Mouse (Mus musculus) frontal cortex, postnatal 14 days (tissue): ENCODE results near the gene Htr7.

Experiments used
- DNase-seq, 2 experiments: peaks; one replicate each; pipeline ENCODE4 v3.0.0; 2022; ENCODE audit warnings: low spot score in 2 of 2

Htr7 gene

DNA sequence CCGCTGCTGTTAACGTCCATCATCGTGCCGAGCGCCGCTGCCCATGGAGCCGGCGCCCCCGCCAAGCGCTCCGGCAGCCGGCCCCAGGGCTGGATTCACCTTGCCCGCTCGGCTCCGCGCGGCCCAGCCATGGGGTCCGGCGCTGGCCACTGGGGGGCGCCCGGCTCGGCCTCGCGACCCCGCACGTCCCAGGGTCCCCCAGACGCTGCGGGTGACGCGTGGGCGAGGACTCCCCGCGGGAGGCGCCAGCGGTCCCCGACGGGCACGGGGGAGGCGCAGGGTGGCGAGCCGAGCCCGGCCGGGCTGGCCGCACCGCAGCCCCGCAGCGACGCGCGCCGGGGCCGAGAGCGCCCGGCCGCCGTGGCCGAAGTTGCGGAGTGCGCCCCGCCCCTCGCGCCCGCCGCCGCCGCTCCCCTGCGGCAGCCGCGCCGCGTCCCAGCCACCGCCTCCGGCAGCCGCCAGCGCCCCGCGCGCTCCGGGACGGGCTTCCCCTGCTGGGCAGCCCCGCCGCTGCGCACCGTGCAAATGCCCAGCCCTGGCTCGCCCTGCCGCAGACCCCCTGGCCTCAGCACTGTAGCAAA, at the start of gene Htr7:
Gene Htr7 (minus strand): TSS at position 277 of the 581 bp plus-strand sequence.
- peak in 1 of 2 experiments; percentile 29 for DNase-seq

DNA sequence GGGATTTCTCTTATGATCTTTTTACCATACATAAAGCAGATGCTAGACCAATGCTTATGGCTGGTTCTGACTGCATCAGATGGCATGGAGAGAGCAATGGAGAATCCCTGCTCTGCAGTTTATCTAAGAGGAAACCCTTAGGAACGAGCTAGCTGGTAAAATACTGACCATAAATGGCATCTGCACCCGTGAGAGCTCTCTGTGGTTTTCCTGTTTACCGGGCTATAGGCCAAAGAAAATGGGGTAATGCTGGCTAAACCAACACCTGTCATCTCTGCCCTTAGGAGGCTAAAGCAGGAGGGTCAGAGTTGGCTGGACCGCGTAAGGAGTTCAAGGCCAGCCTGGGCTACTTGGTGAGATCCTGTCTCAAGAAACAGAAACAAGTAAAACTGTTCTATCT, 46.6 kb upstream of the Htr7 start:
- DNase-seq, result no peak

DNA sequence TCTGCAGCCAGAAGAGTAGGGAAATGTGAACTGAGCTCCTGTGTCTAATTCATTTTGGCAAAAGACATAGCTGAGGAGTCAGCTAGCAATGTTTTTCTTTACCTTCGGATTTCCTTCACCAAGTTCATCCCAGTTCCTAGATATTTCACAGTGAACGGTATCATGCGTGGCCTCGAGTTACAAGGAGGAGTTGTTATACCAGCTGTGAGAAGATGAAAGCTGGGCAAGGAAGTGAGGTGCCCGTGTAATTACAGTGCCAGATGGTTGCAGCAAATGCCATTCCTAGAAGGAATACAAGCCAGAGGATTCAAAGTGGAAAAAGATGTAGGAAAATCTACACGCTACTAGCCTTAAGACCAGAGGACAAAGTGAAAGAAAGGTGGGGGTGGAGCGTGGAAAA, 41.6 kb upstream of the Htr7 start:
- no peak for DNase-seq

DNA sequence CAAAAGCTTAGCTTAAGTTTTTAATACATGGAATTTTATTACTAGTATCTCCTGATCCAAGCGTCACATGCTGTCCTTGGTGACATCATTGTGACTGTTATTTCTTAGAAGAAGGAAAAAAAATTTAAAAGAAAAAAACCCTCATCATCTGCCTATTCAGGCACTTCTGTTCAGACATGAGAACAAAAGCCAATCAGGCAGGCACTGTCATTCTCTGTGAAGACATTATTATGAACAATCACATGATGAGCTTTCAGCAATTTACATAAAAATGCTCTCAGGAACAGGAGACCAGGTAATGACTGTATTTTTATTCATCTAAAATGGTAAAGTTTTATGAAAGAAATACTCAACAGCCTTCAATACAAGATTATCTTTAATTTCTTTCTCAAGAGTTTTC, 41.0 kb upstream of the Htr7 start:
- DNase-seq, result no peak

DNA sequence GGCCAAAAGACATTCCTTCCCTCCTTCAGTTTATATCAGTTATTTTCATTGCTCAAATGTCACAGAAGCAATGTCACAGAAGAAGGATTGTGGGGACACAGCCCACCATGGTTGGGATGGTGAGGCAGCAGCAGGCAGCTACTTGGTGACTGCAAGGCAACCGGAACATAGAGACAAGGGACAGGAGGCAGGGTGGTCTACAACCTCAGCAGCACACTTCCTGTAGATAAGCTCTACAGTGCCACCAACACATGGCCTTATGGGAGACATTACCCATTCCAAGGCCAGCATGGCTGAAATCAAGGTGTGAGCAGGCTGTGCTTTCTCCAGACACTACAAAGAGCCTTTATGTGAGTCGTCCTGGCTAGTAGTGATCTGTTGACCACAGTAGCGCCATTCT, 39.9 kb upstream of the Htr7 start:
- no peak for DNase-seq

DNA sequence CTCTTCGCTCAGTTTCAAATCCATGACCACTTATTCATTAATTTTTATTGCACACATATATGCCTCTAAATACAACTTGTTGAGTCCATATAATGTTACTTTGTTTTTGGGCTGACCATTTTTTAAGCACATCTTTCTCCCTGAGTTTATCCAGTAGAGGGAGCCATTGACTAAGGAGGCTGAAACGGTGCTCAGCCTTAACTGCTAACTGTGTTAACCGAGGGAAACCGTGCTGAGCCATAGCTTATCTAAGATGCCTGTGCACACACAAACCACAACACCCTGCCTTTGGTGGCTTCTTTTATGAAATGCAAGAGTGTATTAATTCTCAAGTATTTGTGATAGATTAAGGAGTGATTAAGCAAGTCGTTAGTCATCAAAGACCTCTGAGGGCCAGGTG, 33.5 kb upstream of the Htr7 start:
- no peak for DNase-seq

DNA sequence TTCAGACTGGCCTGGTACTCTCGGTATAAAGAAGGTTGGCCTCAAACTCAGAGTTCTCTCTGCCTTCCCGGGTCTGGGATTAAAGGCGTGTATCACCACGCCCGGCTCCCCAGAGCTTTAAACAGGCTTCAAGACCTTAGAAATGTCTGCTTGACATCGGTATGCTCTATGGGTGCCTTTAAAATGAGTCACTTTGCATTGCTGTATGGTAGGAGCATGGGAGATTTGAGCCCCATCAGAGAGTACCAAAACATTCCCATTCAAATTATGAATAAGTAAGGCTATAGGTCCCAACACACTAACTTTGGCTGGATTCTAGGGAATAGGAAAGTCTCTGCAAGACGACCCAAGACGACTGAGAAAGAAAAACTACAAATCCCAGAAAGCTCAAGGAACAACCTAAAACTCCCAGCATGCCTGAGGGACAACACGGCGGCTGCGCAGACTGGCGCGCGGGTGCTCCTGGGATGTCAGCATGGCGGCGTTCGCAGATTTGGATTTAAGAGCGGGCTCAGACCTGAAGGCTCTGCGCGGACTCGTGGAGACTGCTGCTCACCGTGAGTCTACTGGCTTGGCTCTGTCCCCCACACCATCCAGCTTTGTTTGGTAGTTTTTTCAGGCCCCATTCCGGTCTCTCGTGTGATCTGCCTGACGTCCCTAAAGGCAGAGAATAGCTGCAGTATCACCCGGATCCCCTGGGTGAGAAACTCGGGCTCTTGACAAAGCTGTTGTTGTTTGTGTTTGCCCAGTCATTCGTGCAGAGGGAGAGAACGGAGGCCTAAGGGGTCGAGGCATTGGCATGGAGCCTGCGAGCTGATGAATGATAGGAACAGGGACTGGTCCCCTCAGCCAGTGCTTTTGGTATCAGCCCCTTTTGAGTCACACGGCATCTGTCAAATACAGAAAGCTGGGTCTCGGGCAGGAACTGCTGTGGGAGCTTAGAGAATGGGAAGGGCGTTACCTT, 26.2 kb upstream of the Htr7 start, which contains the start of gene Rpp30:
Gene Rpp30 (plus strand): TSS at position 455 of the 964 bp plus-strand sequence.
- peak; percentile 72 to 77 for DNase-seq

DNA sequence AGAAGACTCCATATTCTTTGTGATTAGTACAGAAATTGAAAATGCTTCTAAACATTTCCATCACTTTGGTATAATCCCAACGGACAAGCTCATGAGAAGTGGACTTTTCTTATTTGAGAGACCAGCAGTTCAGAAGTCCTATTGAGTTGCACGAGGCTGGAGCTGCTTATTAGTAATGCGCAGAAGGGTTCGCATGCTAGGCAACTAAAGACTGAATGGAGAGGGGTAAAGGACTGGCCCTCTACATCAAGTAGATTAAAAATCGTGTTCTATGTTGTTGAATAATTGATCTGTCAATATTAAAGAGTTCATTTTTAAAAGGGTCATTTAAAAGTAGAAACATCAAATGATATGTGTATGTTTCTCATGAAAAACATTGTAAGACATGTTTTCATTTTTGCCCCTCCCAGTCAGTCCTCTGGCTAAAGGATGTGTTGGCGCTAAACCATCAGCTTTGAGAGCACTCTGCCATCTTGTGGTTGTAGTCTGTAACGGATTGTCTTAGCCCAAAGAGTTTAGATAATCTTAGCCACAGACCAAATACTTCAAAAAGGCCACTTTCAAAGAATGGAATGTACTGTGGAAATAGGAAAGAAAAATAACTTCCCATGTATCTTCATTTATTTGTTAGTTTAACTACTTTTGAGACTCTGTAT, 25.4 kb upstream of the Htr7 start:
- DNase-seq, result no peak

DNA sequence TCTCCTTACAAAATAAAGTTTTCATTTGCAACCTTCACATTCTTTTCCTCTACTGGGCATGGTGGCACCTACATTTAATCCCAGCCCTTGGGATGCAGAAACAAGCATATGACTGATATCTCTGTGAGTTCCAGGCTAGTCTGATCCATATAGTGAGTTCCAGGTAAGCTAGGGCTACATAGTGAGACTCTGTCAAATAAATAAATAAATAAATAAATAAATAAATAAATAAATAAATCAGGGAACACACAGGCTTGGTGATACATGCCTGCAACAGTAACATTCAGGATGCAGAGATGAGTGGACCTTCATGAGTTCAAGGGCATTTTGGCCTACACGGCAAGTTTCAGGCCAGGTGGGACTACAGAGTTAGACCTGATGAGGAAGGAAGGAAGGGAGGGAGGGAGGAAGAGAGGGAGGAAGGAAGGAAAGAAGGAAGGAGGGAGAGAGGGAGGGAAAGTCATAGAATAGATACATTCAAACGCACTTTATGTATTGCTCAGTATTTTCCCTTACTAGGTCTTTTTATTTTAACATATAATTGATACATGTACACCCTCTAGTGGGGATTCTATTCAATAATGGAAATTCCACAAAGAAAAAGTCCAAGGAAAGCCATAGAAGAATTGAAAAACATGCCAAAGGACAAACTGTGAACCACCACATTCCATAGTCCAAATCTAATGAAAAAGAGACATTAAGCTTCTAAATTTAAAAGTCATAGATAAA, 5.7 kb upstream of the Htr7 start:
- no peak for DNase-seq

DNA sequence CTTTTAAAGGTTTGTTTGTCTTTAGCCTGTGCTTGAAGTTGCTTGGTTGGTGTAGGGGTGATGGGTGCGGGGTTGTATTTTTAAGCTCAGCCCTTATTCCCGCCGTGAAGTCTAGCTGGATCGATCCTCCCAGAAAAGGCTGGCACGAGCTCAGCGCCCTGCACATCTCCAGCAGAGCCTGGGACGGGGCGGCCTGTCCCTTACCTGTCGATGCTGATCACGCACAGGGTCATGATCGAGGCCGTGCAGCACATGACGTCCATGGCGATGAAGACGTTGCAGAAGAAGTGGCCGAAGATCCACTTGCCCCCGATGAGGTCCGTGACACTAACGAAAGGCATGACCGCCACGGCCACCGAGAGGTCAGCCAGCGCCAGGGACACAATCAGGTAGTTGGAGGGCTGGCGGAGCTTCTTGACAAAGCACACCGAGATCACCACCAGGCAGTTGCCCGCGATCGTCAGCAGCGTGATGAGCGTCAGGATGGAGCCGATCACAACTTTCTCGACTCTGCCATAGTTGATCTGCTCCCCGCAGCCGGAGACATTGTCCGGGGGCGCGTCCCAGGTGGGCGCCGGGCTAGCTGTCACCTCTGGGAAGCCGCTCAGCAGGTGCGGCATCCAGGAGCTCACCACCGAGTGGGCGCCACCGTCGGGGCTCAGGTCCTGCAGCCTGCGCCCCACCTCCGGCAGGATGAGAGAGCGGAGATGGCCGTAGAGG, 645 bp downstream of the Htr7 start:
- DNase-seq, result peak in 1 of 2 experiments; percentile 9

DNA sequence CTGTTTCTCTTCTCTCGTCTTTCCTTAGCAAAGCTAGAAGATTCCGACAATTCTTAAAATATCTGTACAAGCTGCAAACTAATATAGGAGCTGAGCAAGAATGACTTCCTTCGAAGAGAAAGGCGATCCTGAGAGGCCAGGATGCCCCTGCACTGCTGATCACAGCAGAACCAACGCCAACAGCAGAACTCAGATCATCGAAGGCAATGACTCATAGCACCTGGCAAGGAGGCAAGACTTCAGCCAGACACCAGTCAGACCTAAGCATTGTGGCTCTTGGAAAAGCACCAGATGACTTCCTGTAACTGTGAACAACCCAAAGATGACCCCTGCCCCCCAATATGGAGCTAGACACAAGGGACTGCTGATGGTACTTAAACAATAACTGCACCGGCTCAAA, 11.3 kb downstream of the Htr7 start:
- DNase-seq, result no peak

DNA sequence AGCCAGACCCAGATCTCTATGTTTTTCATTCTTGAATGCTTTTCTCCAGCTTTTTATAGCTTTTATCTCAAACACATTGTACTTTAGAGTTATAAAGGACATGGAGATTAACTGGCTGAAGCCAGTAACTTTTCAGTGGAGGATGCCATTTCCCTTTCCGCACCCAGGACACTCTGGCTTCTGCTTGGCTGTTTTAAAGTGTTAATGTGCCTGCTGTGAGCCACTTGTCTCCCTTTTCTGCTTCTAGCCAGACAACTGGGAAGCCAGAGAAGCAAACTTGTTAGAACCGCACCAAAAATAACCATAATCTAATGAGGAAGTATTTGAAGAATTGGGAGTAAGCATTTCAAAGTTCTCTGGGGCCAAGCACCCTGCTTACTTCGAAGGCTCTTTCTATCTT, 42.5 kb downstream of the Htr7 start:
- DNase-seq, result no peak

DNA sequence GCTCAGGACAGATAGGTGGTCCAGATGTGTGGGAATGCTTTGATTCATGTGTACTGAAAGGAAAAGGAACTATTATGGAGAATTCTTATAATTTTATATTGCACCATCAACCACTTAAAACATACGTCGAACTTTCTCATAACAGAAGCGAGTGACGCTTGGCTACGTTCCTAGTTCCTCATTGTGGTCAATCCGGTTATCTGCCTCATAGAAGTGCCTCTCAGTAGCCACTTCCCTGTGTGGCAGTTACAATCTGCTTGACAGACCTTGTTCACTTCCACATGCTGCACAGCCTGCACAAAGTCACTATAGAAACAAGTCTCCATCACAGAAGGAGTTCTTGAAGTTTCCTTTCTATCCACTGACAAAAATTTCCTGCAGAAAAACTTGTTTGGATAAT, 51.0 kb downstream of the Htr7 start:
- DNase-seq, result no peak

DNA sequence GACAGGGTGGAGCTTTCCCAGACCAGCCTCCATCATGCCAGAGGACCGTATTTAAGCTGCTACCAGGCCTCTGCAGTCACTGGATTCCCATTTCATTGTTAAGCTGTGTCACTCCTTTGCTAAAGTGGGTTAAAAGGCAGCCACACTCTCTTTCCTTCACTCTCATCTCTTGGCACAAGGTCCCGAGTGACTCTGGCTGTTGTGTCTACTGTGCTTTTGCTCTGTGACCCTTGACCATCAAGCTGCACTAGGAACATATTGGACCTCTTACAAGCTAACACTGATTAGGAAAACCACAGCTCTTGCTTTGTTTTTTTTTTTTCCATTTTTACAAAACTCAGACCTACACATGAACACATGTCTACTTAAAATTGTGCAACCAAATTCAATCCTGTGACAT, 52.3 kb downstream of the Htr7 start:
- no peak for DNase-seq

DNA sequence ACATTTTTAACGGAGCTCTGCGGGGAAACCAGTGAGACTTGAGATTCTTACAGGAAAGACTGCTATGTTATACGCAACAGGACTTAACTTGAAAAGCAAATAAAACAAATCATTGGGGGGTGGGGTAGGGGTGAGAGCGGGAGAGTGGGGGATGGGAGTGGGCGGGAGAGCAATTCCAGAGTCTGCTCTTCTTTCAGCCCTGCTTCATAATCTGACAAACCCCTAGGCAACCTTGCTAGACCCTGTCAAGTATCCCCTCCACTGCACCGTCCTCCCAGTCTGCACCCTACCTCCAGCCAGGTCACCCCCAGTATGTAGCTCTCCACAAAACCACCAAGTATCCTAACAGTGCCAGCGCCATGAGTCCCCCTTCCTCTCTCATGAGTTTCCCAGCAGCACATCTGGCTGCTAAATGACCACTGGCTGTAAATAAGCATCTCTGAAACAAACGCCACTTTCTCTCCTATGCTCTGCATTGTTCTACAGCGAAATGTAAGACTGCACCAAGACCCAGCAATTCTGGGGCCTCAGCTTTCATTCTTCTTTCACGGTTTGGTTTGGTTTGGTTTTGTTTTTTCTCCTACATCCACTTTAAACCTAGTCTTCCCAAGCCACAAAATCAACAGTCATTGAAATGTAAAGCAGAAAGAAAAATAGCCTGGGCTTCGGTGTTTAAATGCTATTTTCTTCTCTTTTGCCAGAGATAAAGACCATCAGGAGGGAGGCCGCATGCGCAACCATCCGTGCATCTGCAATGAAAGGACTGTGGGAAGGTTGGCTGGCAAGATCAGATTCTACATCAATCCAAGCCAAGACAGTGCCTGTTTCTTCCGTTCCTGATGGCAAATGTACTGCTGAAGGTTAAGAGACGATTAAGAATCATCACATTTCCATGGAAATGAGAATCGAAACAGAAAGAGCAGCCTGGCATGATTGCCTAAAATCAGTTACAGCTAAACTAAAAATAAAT, 54.5 kb downstream of the Htr7 start:
- DNase-seq, result no peak

DNA sequence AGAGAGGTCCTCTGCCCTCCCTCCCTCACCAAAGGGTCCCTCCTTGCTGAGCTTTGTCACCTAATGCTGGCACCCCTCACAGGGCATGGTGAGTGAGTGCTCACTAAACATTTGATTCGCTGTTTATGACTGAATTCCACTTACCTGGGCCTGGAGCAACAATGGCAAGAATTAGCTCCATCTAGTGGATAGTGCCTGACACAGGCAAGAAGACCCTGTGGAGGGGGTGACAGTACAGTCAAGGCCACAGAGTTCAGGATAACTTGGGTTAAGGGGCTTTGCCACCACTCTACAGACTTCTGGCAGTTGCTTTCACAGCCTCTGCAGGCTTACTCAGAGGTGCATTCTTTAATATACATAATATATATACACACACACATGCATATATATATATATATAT, 55.8 kb downstream of the Htr7 start:
- no peak for DNase-seq

DNA sequence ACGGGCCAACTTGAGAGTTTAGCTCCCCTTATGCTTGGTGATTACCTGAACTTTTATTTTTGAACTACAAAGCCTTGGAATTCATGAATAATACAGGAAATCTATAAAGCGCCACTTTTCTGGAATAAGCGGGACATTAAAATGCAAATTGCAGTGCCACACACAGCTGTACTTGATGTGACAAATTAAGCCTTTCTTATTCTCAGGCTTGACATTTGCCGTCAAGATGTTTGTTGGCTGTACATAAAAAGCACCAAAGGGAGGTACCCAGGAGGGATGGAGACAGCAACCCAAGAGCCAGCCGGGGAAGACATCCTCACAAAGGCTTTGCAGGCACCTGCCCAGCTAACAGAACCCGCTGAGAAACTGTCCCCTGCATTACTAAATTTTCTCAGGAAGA, 56.4 kb downstream of the Htr7 start:
- no peak for DNase-seq

DNA sequence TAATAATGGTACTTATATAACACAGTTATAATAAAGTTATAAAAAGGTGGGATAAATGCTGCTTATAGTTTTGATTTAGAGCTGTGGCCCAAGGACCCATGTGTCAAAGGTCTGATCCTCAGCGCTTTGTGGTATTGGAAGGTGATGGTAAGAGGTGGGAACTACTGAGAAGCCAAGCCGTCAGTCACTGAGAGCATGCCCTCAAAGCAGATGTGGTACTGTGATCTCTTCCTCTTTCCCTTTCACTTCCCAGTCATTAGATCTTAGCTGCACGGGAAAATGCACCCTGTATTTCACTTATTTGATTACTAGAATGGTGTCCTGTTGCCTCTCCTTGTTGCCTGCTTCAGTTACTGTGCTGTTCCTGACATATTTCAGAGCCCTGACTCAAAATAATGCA, 59.9 kb downstream of the Htr7 start:
- no peak for DNase-seq

DNA sequence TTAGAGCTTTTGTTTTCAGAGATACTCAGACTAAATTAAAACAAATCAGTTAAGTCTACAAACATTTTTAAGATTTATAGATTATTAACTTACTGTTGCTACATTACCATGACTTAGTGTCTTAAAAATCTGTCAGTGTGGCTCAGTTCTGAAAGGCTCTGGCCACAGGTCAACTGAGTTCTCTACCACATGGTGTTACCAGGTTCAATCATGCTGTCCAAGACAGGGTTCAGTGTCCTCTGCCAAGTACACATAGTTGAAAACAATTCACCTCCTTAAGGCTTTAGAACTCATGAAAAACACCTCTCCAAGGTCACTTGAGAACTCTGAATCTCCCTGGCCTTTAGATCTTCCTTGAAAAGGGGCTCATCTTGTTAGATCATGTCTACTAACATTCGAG, 69.8 kb downstream of the Htr7 start:
- DNase-seq, result no peak

DNA sequence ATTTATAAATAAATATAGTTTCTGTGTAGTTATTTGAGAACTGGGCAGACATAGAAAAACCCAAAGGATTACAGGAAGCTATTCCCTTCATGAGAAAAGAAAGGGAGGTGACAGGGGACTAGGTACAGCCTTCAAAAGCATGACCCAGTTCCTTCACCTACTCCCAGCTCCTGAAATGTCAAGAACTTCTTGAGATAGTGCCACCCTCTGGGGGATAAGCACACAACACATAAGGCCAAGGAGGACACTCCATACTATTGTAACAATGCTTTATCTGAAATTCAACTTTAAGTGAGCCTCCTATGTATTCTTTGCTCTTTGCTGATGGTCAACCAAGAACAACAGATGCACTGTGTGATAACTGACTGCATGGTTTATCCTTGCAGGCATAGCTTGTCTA, 82.6 kb downstream of the Htr7 start:
- no peak for DNase-seq
